Mouse (Mus musculus): ENCODE results near the gene Dscam. TPM values are rescaled to one million over a fixed set of nuclear protein-coding genes. Genes with fewer than 3 reads are reported as not detected.

Gene Dscam
- polyA plus RNA-seq, 1 experiment from 2014 or later, result 0.05 TPM

DNA sequence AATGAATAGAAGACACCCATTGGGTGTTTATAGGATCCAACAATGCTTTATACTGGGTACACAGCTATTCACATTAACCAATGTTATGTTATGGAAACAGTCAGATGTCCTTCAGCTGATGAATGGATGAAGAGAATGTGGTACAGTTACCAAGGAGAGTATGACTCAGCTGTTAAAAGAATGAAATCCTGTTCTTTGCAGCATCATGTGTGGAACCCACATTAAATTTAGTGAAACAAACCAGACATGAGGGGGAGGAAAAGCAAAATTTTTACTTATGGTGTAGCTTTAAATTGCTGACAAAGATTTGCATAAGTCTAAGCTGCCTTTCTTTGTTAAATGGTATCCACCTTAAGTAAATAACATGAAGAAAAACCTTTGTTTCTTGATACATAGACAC is 610.8 kb downstream of the Dscam start:
- no peaks in the 10 kb centered on the region for H3K4me1 ChIP-seq (replicated peaks; ENCODE audit: insufficient read depth, low read length)
- no peak for ATAC-seq (replicated peaks; ENCODE audit: low FRiP score, low read depth)
- no peak for TF ChIP-seq CTCF (IDR thresholded peaks at IDR 0.05; ENCODE audit: low read depth)

DNA sequence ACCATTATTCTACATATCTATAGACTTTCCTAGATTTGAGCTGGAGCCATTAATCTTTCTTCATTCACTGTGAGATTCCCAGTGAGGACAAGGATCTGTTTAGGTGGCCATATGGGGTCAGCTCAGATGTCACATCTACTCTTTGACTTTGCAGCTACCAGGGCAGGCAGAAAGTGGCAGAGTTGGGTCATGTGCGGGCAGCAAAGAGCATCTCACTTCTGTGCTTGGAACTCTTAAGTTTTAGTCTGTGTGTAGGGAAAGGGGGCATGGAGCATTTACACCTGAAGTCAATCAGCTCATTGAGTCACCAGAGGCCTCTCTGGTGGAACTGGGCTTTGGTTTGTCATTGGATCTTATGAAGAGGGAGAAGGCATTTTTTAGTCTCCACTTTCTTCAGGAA is 612.2 kb downstream of the Dscam start:
- ATAC-seq (replicated peaks; ENCODE audit: low FRiP score, low read depth), result no peak
- Histone ChIP-seq H3K9me3 (replicated peaks; ENCODE audit: low read length) (no peaks in the 10 kb centered on the region), H3K27me3 (ENCODE audit: insufficient read depth, low read length) (no peaks in the 10 kb centered on the region), H3K4me3 (replicated peaks; ENCODE audit: low read depth, low read length) (no peak overlapping the region), H3K36me3 (ENCODE audit: insufficient read depth, low read length) (no peaks in the 10 kb centered on the region), H3K4me1 (replicated peaks; ENCODE audit: insufficient read depth, low read length) (no peaks in the 10 kb centered on the region), H3K27ac (no peak overlapping the region), H3K4me2 (ENCODE audit: low read length) (no peak overlapping the region), H3K9ac (ENCODE audit: low read depth, low read length) (no peak overlapping the region)
- no peak for TF ChIP-seq CTCF (IDR thresholded peaks at IDR 0.05; ENCODE audit: low read depth)
- no peak for DNase-seq (ENCODE audit: low spot score)
- 92% methylated on average over 1 of the region's 1 CpGs for WGBS

More for the DNA sequence above, 610.8 kb downstream of the Dscam start:
- Histone ChIP-seq H3K27me3 (ENCODE audit: insufficient read depth, low read length) (no peaks in the 10 kb centered on the region), H3K9ac (ENCODE audit: low read depth, low read length) (no peak overlapping the region), H3K4me2 (ENCODE audit: low read length) (no peak overlapping the region), H3K27ac (no peak overlapping the region), H3K4me3 (replicated peaks; ENCODE audit: low read depth, low read length) (no peak overlapping the region), H3K9me3 (replicated peaks; ENCODE audit: low read length) (no peaks in the 10 kb centered on the region), H3K36me3 (ENCODE audit: insufficient read depth, low read length) (no peaks in the 10 kb centered on the region)
- DNase-seq (ENCODE audit: low spot score), result no peak

DNA sequence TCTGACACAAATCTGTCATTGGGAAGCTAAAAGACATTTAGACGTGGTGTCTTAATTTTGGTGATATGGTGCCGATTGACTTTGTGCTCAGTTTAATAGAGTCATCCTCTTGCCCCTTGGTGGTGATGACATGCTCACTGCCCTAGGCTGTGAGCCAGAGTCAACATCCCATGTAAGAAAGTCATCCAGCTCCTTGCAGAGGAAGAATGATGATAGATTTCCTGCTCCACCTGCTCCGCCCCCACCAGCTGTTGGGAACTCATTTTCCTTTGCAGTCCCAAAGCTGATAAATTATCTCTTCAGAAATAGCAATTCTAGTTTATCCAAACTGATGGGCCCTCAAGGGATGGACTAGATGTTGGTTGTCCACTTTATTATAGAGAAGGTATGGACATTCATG is 613.9 kb downstream of the Dscam start:
- H3K4me2 ChIP-seq (ENCODE audit: low read length), result no peak overlapping the region
- no peaks in the 10 kb centered on the region for H3K9me3 ChIP-seq (replicated peaks; ENCODE audit: low read length)
- DNase-seq (ENCODE audit: low spot score) (peak; percentile 47), ATAC-seq (replicated peaks; ENCODE audit: low FRiP score, low read depth) (no peak)
- H3K27me3 ChIP-seq (ENCODE audit: insufficient read depth, low read length), result no peaks in the 10 kb centered on the region
- H3K27ac ChIP-seq, result no peak overlapping the region
- no peak overlapping the region for H3K4me3 ChIP-seq (replicated peaks; ENCODE audit: low read depth, low read length)
- H3K4me1 ChIP-seq (replicated peaks; ENCODE audit: insufficient read depth, low read length), result no peaks in the 10 kb centered on the region
- TF ChIP-seq CTCF (IDR thresholded peaks at IDR 0.05; ENCODE audit: low read depth), result no peak
- no peaks in the 10 kb centered on the region for H3K36me3 ChIP-seq (ENCODE audit: insufficient read depth, low read length)
- WGBS, result 50% methylated on average over 3 of the region's 3 CpGs
- no peak overlapping the region for H3K9ac ChIP-seq (ENCODE audit: low read depth, low read length)

DNA sequence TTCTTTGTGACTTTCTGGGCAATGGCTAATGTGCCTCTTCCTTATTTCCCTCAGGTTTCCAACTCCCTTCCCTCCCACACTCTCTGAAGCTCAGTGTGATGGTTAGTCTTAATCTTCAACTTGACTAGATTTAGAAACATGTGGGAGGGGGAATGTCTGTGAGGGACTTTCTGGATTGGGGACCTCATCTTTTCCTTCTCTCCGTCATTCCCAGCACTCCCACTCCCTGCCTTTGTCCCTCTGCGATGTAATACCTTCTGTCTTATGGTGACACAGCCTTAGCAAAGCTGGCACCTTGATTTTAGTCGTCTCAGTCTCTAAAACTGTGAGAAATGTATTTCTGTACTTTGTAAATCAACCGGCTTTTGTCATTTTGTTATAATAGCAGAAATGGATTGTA is 615.1 kb downstream of the Dscam start:
- no peak for ATAC-seq (replicated peaks; ENCODE audit: low FRiP score, low read depth)
- no peaks in the 10 kb centered on the region for H3K27me3 ChIP-seq (ENCODE audit: insufficient read depth, low read length)
- no peak overlapping the region for H3K4me3 ChIP-seq (replicated peaks; ENCODE audit: low read depth, low read length)
- H3K4me2 ChIP-seq (ENCODE audit: low read length), result no peak overlapping the region
- WGBS, result 70% methylated on average over 4 of the region's 4 CpGs
- no peak for DNase-seq (ENCODE audit: low spot score)
- H3K9ac ChIP-seq (ENCODE audit: low read depth, low read length), result no peak overlapping the region
- H3K9me3 ChIP-seq (replicated peaks; ENCODE audit: low read length), result no peaks in the 10 kb centered on the region
- TF ChIP-seq CTCF (IDR thresholded peaks at IDR 0.05; ENCODE audit: low read depth), result no peak
- H3K36me3 ChIP-seq (ENCODE audit: insufficient read depth, low read length), result no peaks in the 10 kb centered on the region
- H3K27ac ChIP-seq, result no peak overlapping the region
- H3K4me1 ChIP-seq (replicated peaks; ENCODE audit: insufficient read depth, low read length), result no peaks in the 10 kb centered on the region

DNA sequence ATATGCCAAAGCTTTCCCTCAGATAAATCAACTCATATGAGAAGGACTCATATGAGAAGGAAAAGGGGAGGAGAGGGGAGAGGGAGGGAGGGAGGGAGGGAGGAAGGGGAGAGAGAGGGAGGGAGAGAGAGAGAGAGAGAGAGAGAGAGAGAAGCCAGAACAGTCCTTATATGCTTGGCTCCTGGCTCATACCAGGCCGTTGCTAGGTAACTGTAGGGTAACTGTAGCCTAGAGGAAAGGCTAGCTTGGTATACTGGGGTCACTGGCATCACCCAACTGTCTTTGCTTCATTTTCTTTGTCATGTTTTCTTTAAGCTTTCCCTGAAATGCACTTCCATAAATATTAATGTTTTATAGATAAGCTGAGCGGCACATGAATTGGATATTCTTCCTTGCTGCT is 617.9 kb downstream of the Dscam start:
- Histone ChIP-seq H3K27me3 (ENCODE audit: insufficient read depth, low read length) (no peaks in the 10 kb centered on the region), H3K27ac (no peak overlapping the region), H3K36me3 (ENCODE audit: insufficient read depth, low read length) (no peaks in the 10 kb centered on the region), H3K4me3 (replicated peaks; ENCODE audit: low read depth, low read length) (no peak overlapping the region), H3K4me1 (replicated peaks; ENCODE audit: insufficient read depth, low read length) (no peaks in the 10 kb centered on the region), H3K9me3 (replicated peaks; ENCODE audit: low read length) (no peaks in the 10 kb centered on the region), H3K4me2 (ENCODE audit: low read length) (no peak overlapping the region), H3K9ac (ENCODE audit: low read depth, low read length) (no peak overlapping the region)
- ATAC-seq (replicated peaks; ENCODE audit: low FRiP score, low read depth) (no peak), DNase-seq (ENCODE audit: low spot score) (no peak)
- 71% methylated on average over 2 of the region's 2 CpGs for WGBS
- no peak for TF ChIP-seq CTCF (IDR thresholded peaks at IDR 0.05; ENCODE audit: low read depth)

DNA sequence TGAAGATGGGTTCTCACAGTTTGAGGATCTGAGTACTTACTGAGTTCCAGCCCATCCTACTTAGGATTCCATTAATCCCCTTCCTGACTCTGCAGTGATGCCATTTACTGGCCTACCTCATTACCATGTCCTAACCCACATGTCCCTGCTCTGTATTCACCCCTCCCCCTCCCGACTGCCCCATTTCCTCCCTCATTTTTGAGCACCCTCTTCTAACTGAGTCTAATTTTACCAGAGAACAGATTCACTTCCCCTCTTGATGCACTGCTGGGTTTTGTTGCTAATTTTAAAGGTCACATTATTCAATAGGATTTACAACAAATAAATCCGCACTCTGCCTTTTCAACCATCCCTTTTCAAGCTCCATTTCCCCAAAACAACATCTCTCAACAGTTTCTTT is 629.5 kb downstream of the Dscam start:
- 36% methylated on average over 2 of the region's 2 CpGs for WGBS
- no peak for TF ChIP-seq CTCF (IDR thresholded peaks at IDR 0.05; ENCODE audit: low read depth)
- no peaks in the 10 kb centered on the region for H3K36me3 ChIP-seq (ENCODE audit: insufficient read depth, low read length)
- H3K9me3 ChIP-seq (replicated peaks; ENCODE audit: low read length), result no peaks in the 10 kb centered on the region
- no peaks in the 10 kb centered on the region for H3K27me3 ChIP-seq (ENCODE audit: insufficient read depth, low read length)
- H3K4me1 ChIP-seq (replicated peaks; ENCODE audit: insufficient read depth, low read length), result no peaks in the 10 kb centered on the region
- ATAC-seq (replicated peaks; ENCODE audit: low FRiP score, low read depth) (no peak), DNase-seq (ENCODE audit: low spot score) (no peak)
- H3K27ac ChIP-seq, result no peak overlapping the region
- H3K4me2 ChIP-seq (ENCODE audit: low read length), result no peak overlapping the region
- H3K4me3 ChIP-seq (replicated peaks; ENCODE audit: low read depth, low read length), result no peak overlapping the region
- no peak overlapping the region for H3K9ac ChIP-seq (ENCODE audit: low read depth, low read length)

Other genes with a start within 250 kb of the Dscam start
- 8.2 and 11.2 TPM in 2 replicates for gene Bace2, start 186.0 kb upstream of the Dscam start, polyA plus RNA-seq (2015; fragmentation: Nextera tagmentation; extraction: Ambion mirVana)

Measured in kidney, postnatal 0 days (tissue).